In genomic region chr15:102381575-102381974, GRCm38 (mm10) we compare ENCODE assay signal across 8 mouse cellular contexts. TPM values are rescaled to one million over a fixed set of nuclear protein-coding genes. Genes with fewer than 3 reads are reported as not detected.
A peak's percentile ranks its signal among the peaks of the same experiment; 100 is the strongest.
DNase-seq lines count a peak whose midpoint lies in the region; ATAC-seq and TF ChIP-seq lines count a peak whose summit lies in the region.

No protein-coding gene starts in this region.

- no peaks in the 10 kb centered on the region for H3K79me2 ChIP-seq in liver, adult 2 months (ENCODE audit: control insufficient read depth, insufficient read depth, low read length)

- H3K9me3 ChIP-seq in forebrain, embryonic 11.5 days (ENCODE audit: control insufficient read depth, low read length), result no peaks in the 10 kb centered on the region
- no peaks in the 10 kb centered on the region for H3K9me3 ChIP-seq in heart, embryonic 14.5 days (ENCODE audit: control insufficient read depth, low read length)
- H3K9me3 ChIP-seq in kidney, postnatal 0 days (replicated peaks; ENCODE audit: low read length), result no peaks in the 10 kb centered on the region

- TF ChIP-seq CTCF in kidney, postnatal 0 days (IDR thresholded peaks at IDR 0.05; ENCODE audit: low read depth), result peak; percentile 96
- TF ChIP-seq CTCF in liver, adult 2 months (IDR thresholded peaks at IDR 0.05; ENCODE audit: low read depth, low read length), result peak; percentile 96

- peak; percentile 50 for ATAC-seq in CD4-positive, CD25-positive, alpha-beta regulatory T cell, adult 4 months
- ATAC-seq in forebrain, embryonic 11.5 days (replicated peaks; ENCODE audit: low FRiP score), result peak; percentile 67
- peak; percentile 31; the same call in 1 of the 2 replicates for ATAC-seq in heart, embryonic 14.5 days (ENCODE audit: insufficient number of reproducible peaks, insufficient read depth, low FRiP score, low read depth)
- ATAC-seq in kidney, postnatal 0 days (replicated peaks; ENCODE audit: low FRiP score, low read depth), result peak; percentile 64; the same call in 1 of the 2 replicates

- 1% methylated on average over 7 of the region's 7 CpGs for WGBS in forebrain, embryonic 11.5 days
- 2% methylated on average over 7 of the region's 7 CpGs for WGBS in heart, embryonic 14.5 days
- WGBS in kidney, postnatal 0 days, result 3% methylated on average over 7 of the region's 7 CpGs
- 1% methylated on average over 7 of the region's 7 CpGs for WGBS in liver, adult 2 months

- H3K27me3 ChIP-seq in forebrain, embryonic 11.5 days (ENCODE audit: control insufficient read depth, insufficient read depth, low read length), result no peaks in the 10 kb centered on the region
- no peaks in the 10 kb centered on the region for H3K27me3 ChIP-seq in heart, embryonic 14.5 days (ENCODE audit: control insufficient read depth, insufficient read depth, low read length)
- H3K27me3 ChIP-seq in kidney, postnatal 0 days (ENCODE audit: insufficient read depth, low read length), result no peaks in the 10 kb centered on the region
- no peaks in the 10 kb centered on the region for H3K27me3 ChIP-seq in liver, adult 2 months (ENCODE audit: control insufficient read depth, insufficient read depth, low read length)

- no peaks in the 10 kb centered on the region for H3K36me3 ChIP-seq in forebrain, embryonic 11.5 days (ENCODE audit: control insufficient read depth, insufficient read depth, low read length)
- H3K36me3 ChIP-seq in heart, embryonic 14.5 days (ENCODE audit: control insufficient read depth, insufficient read depth, low read length), result no peaks in the 10 kb centered on the region
- no peaks in the 10 kb centered on the region for H3K36me3 ChIP-seq in kidney, postnatal 0 days (ENCODE audit: insufficient read depth, low read length)
- no peaks in the 10 kb centered on the region for H3K36me3 ChIP-seq in liver, adult 2 months (ENCODE audit: control insufficient read depth, insufficient read depth, low read length)

- peaks cover 2% of the 10 kb centered on the region; the same call in 1 of the 2 replicates for H3K4me1 ChIP-seq in forebrain, embryonic 11.5 days (replicated peaks; ENCODE audit: control insufficient read depth, insufficient read depth, low read length)
- H3K4me1 ChIP-seq in heart, embryonic 14.5 days (ENCODE audit: control insufficient read depth in 2 of 2, insufficient read depth in 2 of 2, low read length in 2 of 2), result peaks cover 2 to 13% of the 10 kb centered on the region in 2 experiments; a peak in 3 of 4 replicates
- H3K4me1 ChIP-seq in kidney, postnatal 0 days (replicated peaks; ENCODE audit: insufficient read depth, low read length), result 0 out of 2 replicates have a peak, but pooled peaks cover under 1% of the 10 kb centered on the region
- 0 out of 2 replicates have a peak, but pooled peaks cover 3% of the 10 kb centered on the region for H3K4me1 ChIP-seq in liver, adult 2 months (ENCODE audit: control insufficient read depth, insufficient read depth, low read length)

- H3K4me3 ChIP-seq in forebrain, embryonic 11.5 days (ENCODE audit: low read depth, low read length), result no peak overlapping the region
- no peak overlapping the region for H3K4me3 ChIP-seq in heart, embryonic 14.5 days (ENCODE audit: control insufficient read depth in 1 of 2, insufficient read depth in 1 of 2, low read depth in 1 of 2, low read length in 2 of 2)
- no peak overlapping the region for H3K4me3 ChIP-seq in kidney, postnatal 0 days (replicated peaks; ENCODE audit: low read depth, low read length)
- no peak overlapping the region for H3K4me3 ChIP-seq in liver, adult 2 months (ENCODE audit: insufficient read depth, low read depth, low read length)

- no peak overlapping the region for H3K27ac ChIP-seq in forebrain, embryonic 11.5 days (ENCODE audit: low read depth, low read length)
- no peak overlapping the region for H3K27ac ChIP-seq in heart, embryonic 14.5 days (replicated peaks in 1 of 2; ENCODE audit: control insufficient read depth in 1 of 2, insufficient read depth in 1 of 2, low read depth in 2 of 2, low read length in 2 of 2)
- H3K27ac ChIP-seq in kidney, postnatal 0 days, result no peak overlapping the region
- H3K27ac ChIP-seq in liver, adult 2 months (replicated peaks; ENCODE audit: insufficient read depth, low read depth, low read length), result no peak overlapping the region

- H3K4me2 ChIP-seq in forebrain, embryonic 11.5 days (ENCODE audit: low read depth, low read length, severe bottlenecking), result no peak overlapping the region
- no peak overlapping the region for H3K4me2 ChIP-seq in heart, embryonic 14.5 days (ENCODE audit: low read length)
- no peak overlapping the region for H3K4me2 ChIP-seq in kidney, postnatal 0 days (ENCODE audit: low read length)

- TF ChIP-seq POLR2A in liver, adult 2 months (IDR thresholded peaks at IDR 0.05; ENCODE audit: extremely low read depth, insufficient read depth, low read length), result no peak

- no peak overlapping the region for H3K9ac ChIP-seq in forebrain, embryonic 11.5 days (ENCODE audit: low read length)
- H3K9ac ChIP-seq in heart, embryonic 14.5 days (ENCODE audit: low read length), result no peak overlapping the region
- no peak overlapping the region for H3K9ac ChIP-seq in kidney, postnatal 0 days (ENCODE audit: low read depth, low read length)
- H3K9ac ChIP-seq in liver, adult 2 months (ENCODE audit: low read depth, low read length), result no peak overlapping the region

- peak; percentile 68 for DNase-seq in c-Kit-negative CD71-positive TER-119-positive erythroid progenitor cells, embryonic 14.5 days (ENCODE audit: low read depth, low spot score)
- DNase-seq in forebrain, embryonic 11.5 days (ENCODE audit: low spot score), result peak; percentile 93
- DNase-seq in kidney, postnatal 0 days (ENCODE audit: low spot score), result peak; percentile 96
- DNase-seq in liver, adult 2 months (ENCODE audit: extremely low read depth, low read depth, low spot score), result peak; percentile 60
- DNase-seq in natural killer cell, adult 2 months (ENCODE audit: low spot score in 2 of 2), result peak; percentile 56 to 72
- DNase-seq in spleen, postnatal 4 days (ENCODE audit: low spot score in 2 of 2), result peak; percentile 73 to 92

RNA-seq across cellular contexts. Expression of gene Sp7, which starts 14.6 kb away (rescaled TPM):
- not detected for polyA plus RNA-seq in CD4-positive, CD25-positive, alpha-beta regulatory T cell, adult 4 months (2017; shearing (Covaris generic))
- 0.20 and 0.52 TPM in 2 replicates for polyA plus RNA-seq in forebrain, embryonic 11.5 days (2014; fragmentation: Nextera tagmentation; extraction: Ambion mirVana)
- 0.22 TPM in 1 of 2 replicates, not detected in the other for polyA plus RNA-seq in heart, embryonic 14.5 days (2014; fragmentation: Nextera tagmentation; extraction: Ambion mirVana)
- polyA plus RNA-seq in kidney, postnatal 0 days (2015; fragmentation: Nextera tagmentation; extraction: Ambion mirVana), result 0.61 and 1.1 TPM in 2 replicates
- not detected in 2 replicates for total RNA-seq in liver, adult 2 months (2014; rRNA removed)
- polyA plus RNA-seq in liver, adult 2 months (2012; rRNA removed), result not detected in 2 replicates

RNA-seq across cellular contexts. Expression of gene Sp1, which starts 24.4 kb away (rescaled TPM):
- polyA plus RNA-seq in CD4-positive, CD25-positive, alpha-beta regulatory T cell, adult 4 months (2017; shearing (Covaris generic)), result 10 to 100 TPM; 19.0 to 22.2 TPM
- polyA plus RNA-seq in forebrain, embryonic 11.5 days (2014; fragmentation: Nextera tagmentation; extraction: Ambion mirVana), result 12.2 and 12.5 TPM in 2 replicates
- polyA plus RNA-seq in heart, embryonic 14.5 days (2014; fragmentation: Nextera tagmentation; extraction: Ambion mirVana), result 8.0 and 8.2 TPM in 2 replicates
- polyA plus RNA-seq in kidney, postnatal 0 days (2015; fragmentation: Nextera tagmentation; extraction: Ambion mirVana), result 8.8 TPM in 2 replicates
- 16.7 and 18.2 TPM in 2 replicates for total RNA-seq in liver, adult 2 months (2014; rRNA removed)
- polyA plus RNA-seq in liver, adult 2 months (2012; rRNA removed), result 7.3 and 7.6 TPM in 2 replicates

RNA-seq across cellular contexts. Expression of gene Aaas, which starts 31.0 kb away (rescaled TPM):
- 10 to 100 TPM; 41.7 to 63.7 TPM for polyA plus RNA-seq in CD4-positive, CD25-positive, alpha-beta regulatory T cell, adult 4 months (2017; shearing (Covaris generic))
- 103 and 114 TPM in 2 replicates for polyA plus RNA-seq in forebrain, embryonic 11.5 days (2014; fragmentation: Nextera tagmentation; extraction: Ambion mirVana)
- 45.0 and 48.4 TPM in 2 replicates for polyA plus RNA-seq in heart, embryonic 14.5 days (2014; fragmentation: Nextera tagmentation; extraction: Ambion mirVana)
- polyA plus RNA-seq in kidney, postnatal 0 days (2015; fragmentation: Nextera tagmentation; extraction: Ambion mirVana), result 37.1 and 42.2 TPM in 2 replicates
- total RNA-seq in liver, adult 2 months (2014; rRNA removed), result 4.0 and 8.3 TPM in 2 replicates
- polyA plus RNA-seq in liver, adult 2 months (2012; rRNA removed), result 18.9 and 24.0 TPM in 2 replicates

RNA-seq across cellular contexts. Expression of gene Myg1, which starts 50.1 kb away (rescaled TPM):
- 100 to 1,000 TPM; 119 to 124 TPM for polyA plus RNA-seq in CD4-positive, CD25-positive, alpha-beta regulatory T cell, adult 4 months (2017; shearing (Covaris generic))
- polyA plus RNA-seq in forebrain, embryonic 11.5 days (2014; fragmentation: Nextera tagmentation; extraction: Ambion mirVana), result 113 and 124 TPM in 2 replicates
- polyA plus RNA-seq in heart, embryonic 14.5 days (2014; fragmentation: Nextera tagmentation; extraction: Ambion mirVana), result 59.9 and 72.7 TPM in 2 replicates
- polyA plus RNA-seq in kidney, postnatal 0 days (2015; fragmentation: Nextera tagmentation; extraction: Ambion mirVana), result 84.9 and 86.9 TPM in 2 replicates
- total RNA-seq in liver, adult 2 months (2014; rRNA removed), result 25.5 and 27.6 TPM in 2 replicates
- polyA plus RNA-seq in liver, adult 2 months (2012; rRNA removed), result 32.0 and 32.3 TPM in 2 replicates

RNA-seq across cellular contexts. Expression of gene Pfdn5, which starts 55.7 kb away (rescaled TPM):
- 1,000 to 10,000 TPM; 1,296 to 1,302 TPM for polyA plus RNA-seq in CD4-positive, CD25-positive, alpha-beta regulatory T cell, adult 4 months (2017; shearing (Covaris generic))
- 357 and 374 TPM in 2 replicates for polyA plus RNA-seq in forebrain, embryonic 11.5 days (2014; fragmentation: Nextera tagmentation; extraction: Ambion mirVana)
- 397 and 431 TPM in 2 replicates for polyA plus RNA-seq in heart, embryonic 14.5 days (2014; fragmentation: Nextera tagmentation; extraction: Ambion mirVana)
- polyA plus RNA-seq in kidney, postnatal 0 days (2015; fragmentation: Nextera tagmentation; extraction: Ambion mirVana), result 511 and 565 TPM in 2 replicates
- total RNA-seq in liver, adult 2 months (2014; rRNA removed), result 137 and 195 TPM in 2 replicates
- 44.6 and 45.2 TPM in 2 replicates for polyA plus RNA-seq in liver, adult 2 months (2012; rRNA removed)
